Mouse (Mus musculus) bone marrow, adult 2 months (tissue): ENCODE data around the gene Gm3238. TPM values are rescaled to one million over a fixed set of nuclear protein-coding genes. Genes with fewer than 3 reads are reported as not detected.
"Not testable (repeated sequence)": the region's sequence is repeated elsewhere in the genome, so short reads cannot be mapped to it uniquely, and the experiment has no call there.

Source experiments
- H3K27ac ChIP-seq: fragments of 200-500 bp; 2 replicates; pipeline ENCODE4 v1.5.1; 2012; ENCODE audit warnings: low read depth, mild to moderate bottlenecking, control low read depth, inconsistent platforms, low read length; ENCODE audit not compliant: control insufficient read depth, poor library complexity, insufficient read depth
- H3K4me1 ChIP-seq: fragments of 200-500 bp; 2 replicates; pipeline ENCODE4 v1.6.1; 2011; ENCODE audit warnings: low read length; ENCODE audit not compliant: control insufficient read depth, insufficient read depth
- H3K4me3 ChIP-seq: fragments of 200-500 bp; replicated peaks from 2 replicates; pipeline ENCODE3; 2011; ENCODE audit warnings: mild to moderate bottlenecking, low read depth, low read length, control low read depth; ENCODE audit not compliant: control insufficient read depth
- CTCF ChIP-seq: fragments of 200-500 bp; IDR thresholded peaks from 2 replicates; pipeline ENCODE4 v1.5.1; 2011; ENCODE audit warnings: low read length, control low read depth; ENCODE audit not compliant: control insufficient read depth, insufficient read depth
- POLR2A ChIP-seq: fragments of 200-500 bp; IDR thresholded peaks from 2 replicates; pipeline ENCODE4 v1.6.1; 2011; ENCODE audit warnings: low read depth, mild to moderate bottlenecking, control low read depth, low read length, borderline replicate concordance; ENCODE audit not compliant: control insufficient read depth
- WGBS: fragments of 180-500 bp; shearing (Covaris S2); methylation state at CpG from one replicate; pipeline ENCODE4 v1.1.7; 2018; 5-methylcytosine and 5-hydroxymethylcytosine counted together
- polyA plus RNA-seq: library from polyadenylated mRNA; stranded (reverse); fragments of >200 nt; gene quantifications from 2 replicates; pipeline ENCODE4 v1.2.4, GENCODE M21; 2011; ENCODE audit warnings: low replicate concordance; ENCODE audit not compliant: missing spikeins, insufficient read depth, insufficient read length

Gene Gm3238
- not detected in 2 replicates for polyA plus RNA-seq

GRCm38 (mm10) chr10:77771225-77771624, at the start of gene Gm3238:
Gm3238 (minus strand) TSS chr10:77771325.
- H3K4me3 ChIP-seq, H3K27ac ChIP-seq, H3K4me1 ChIP-seq: not testable (repeated sequence)
- 88% methylated on average over 1 of the region's 1 CpGs for whole genome bisulfite sequencing

DNA sequence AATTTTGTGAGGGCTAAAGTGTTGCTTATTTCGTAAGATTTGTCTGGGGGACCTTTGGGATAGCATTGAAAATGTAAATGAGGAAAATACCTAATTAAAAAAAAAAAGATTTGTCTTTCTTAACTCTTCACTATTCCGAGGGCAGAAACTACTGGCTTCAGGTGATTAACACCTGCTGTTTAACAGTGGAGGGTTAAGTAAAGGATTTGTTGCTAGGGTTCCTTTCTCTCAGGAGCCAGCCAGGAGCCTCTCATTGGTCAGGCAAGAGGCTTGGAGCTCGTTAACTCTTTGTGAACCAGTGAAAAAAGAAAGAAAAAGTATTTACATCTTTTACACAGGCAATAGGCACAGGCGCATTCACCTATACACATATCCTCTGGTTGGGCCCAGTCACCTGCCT, 48.1 kb upstream of the Gm3238 start:
- TF ChIP-seq CTCF (no peak), POLR2A (no peak)
- Histone ChIP-seq H3K27ac (no peak overlapping the region), H3K4me3 (no peak overlapping the region), H3K4me1 (no peaks in the 10 kb centered on the region)
- WGBS: 60% methylated on average over 4 of the region's 4 CpGs

- Histone ChIP-seq H3K4me3 (no peak overlapping the region), H3K4me1 (no peaks in the 10 kb centered on the region), H3K27ac (no peak overlapping the region)
- TF ChIP-seq CTCF: peak; percentile 8; the same call in 1 of the 2 replicates
- TF ChIP-seq POLR2A: no peak
- 94% methylated on average over 4 of the region's 4 CpGs for WGBS
Measured at GRCm38 (mm10) chr10:77818523-77818922, 47.4 kb upstream of the Gm3238 start.

DNA sequence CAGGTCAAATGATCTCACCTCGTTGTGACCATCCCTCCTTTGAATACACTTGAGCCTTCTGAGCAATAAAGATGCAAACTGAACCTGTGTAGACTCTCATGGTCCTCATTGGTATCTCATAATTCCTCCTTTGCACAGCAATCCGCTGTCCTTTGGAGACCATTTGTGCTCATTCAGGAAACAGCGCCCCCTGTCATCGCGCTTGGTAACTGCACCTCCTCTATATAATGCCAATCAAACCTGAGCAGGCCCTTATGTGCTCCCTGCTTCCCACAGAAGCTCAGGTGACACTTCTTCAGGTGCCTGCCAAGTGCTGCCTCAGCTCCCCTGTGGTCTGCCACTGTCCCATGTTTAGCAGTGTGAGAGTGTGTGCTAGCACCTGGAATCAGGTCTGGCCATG, 44.4 kb upstream of the Gm3238 start:
- Histone ChIP-seq H3K4me1 (no peaks in the 10 kb centered on the region), H3K4me3 (no peak overlapping the region), H3K27ac (no peak overlapping the region)
- 40% methylated on average over 5 of the region's 5 CpGs for WGBS
- no peak for TF ChIP-seq POLR2A
- TF ChIP-seq CTCF: peak; percentile 47; the same call in 1 of the 2 replicates

GRCm38 (mm10) chr10:77814382-77814781, 43.3 kb upstream of the Gm3238 start, which contains the start of gene Gm2696:
Gm2696 (plus strand) TSS chr10:77814682.
- TF ChIP-seq POLR2A (no peak), CTCF (no peak)
- H3K27ac ChIP-seq: no peak within 1 kb of the TSS
- 54% methylated on average over 4 of the region's 4 CpGs for WGBS

GRCm38 (mm10) chr10:77811743-77812142, 40.6 kb upstream of the Gm3238 start, which contains the start of gene Gm9507:
Gm9507 (minus strand) TSS chr10:77811843.
- WGBS: 70% methylated on average over 5 of the region's 5 CpGs
- no peak for TF ChIP-seq CTCF
- no peak for TF ChIP-seq POLR2A
- Histone ChIP-seq H3K4me3 (no peak within 1 kb of the TSS), H3K4me1 (no peaks in the 10 kb centered on the region), H3K27ac (no peak within 1 kb of the TSS)

More at GRCm38 (mm10) chr10:77814382-77814781, 43.3 kb upstream of the Gm3238 start, which contains the start of gene Gm2696:
- no peak within 1 kb of the TSS for H3K4me3 ChIP-seq
- no peaks in the 10 kb centered on the region for H3K4me1 ChIP-seq

GRCm38 (mm10) chr10:77804095-77804494, 33.0 kb upstream of the Gm3238 start:
- TF ChIP-seq POLR2A (no peak), CTCF (no peak)
- Histone ChIP-seq H3K4me1 (no peaks in the 10 kb centered on the region), H3K4me3 (no peak overlapping the region), H3K27ac (no peak overlapping the region)
- 58% methylated on average over 3 of the region's 3 CpGs for WGBS

DNA sequence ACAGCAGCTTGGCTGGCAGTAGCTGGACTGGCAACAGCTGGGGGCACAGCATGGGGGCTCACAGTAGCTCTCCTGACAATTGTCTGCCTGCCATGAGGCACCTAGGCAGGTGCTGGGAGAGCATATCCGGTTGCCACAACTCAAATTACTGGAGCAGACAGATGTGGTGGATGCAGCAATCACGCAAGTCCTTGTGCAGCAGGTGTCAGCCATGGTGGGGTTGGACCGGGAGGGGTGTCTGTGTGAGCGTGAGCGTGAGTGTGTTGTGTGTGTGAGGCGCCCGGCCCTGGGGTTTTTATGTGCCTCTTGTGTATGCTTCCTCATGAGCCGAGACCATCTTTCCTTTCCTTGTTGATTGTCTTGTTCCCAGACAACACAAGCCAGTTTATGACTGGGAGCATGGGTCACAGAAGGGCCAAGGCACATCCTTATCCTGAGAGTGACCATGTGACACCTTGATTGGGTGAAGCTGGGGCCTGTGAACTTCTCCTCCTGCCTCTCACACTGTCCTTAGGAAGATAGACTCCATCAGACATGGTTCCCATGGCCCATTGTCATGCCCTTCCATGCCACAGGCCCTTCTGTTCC, 27.9 kb upstream of the Gm3238 start, which contains the start of gene Gm19668:
TSS of gene Gm19668 (minus strand) at position 213 of the 588 bp plus-strand sequence.
- Histone ChIP-seq H3K4me3 (no peak within 1 kb of the TSS), H3K4me1 (no peaks in the 10 kb centered on the region), H3K27ac (no peak within 1 kb of the TSS)
- TF ChIP-seq POLR2A (no peak), CTCF (no peak)
- WGBS: 63% methylated on average over 8 of the region's 8 CpGs

GRCm38 (mm10) chr10:77798164-77798920, 27.2 kb upstream of the Gm3238 start:
- 48% methylated on average over 3 of the region's 3 CpGs for WGBS
- H3K4me1 ChIP-seq, H3K4me3 ChIP-seq, H3K27ac ChIP-seq: not testable (repeated sequence)
